Mouse (Mus musculus): ENCODE data around the gene Hspa1a.
A peak's percentile ranks its signal among the peaks of the same experiment; 100 is the strongest.
"Not testable (repeated sequence)": the region's sequence is repeated elsewhere in the genome, so short reads cannot be mapped to it uniquely, and the experiment has no call there.

Gene Hspa1a

GRCm38 (mm10) chr17:35001452-35002152, 29.6 kb upstream of the Hspa1a start:
- no peak for DNase-seq (ENCODE audit: low spot score in 2 of 2)

- DNase-seq (ENCODE audit: low spot score in 2 of 2) = peak; percentile 70 to 83
Measured at GRCm38 (mm10) chr17:35000717-35001451, 28.9 kb upstream of the Hspa1a start, which contains the start of gene Vars. TSS of gene Vars (plus strand) at chr17:35000987.

- not testable (repeated sequence) for DNase-seq (ENCODE audit: low spot score in 2 of 2)
Measured at GRCm38 (mm10) chr17:34999871-35000716, 28.1 kb upstream of the Hspa1a start.

GRCm38 (mm10) chr17:34998526-34999430, 26.8 kb upstream of the Hspa1a start:
- no peak for DNase-seq (ENCODE audit: low spot score in 2 of 2)

DNA sequence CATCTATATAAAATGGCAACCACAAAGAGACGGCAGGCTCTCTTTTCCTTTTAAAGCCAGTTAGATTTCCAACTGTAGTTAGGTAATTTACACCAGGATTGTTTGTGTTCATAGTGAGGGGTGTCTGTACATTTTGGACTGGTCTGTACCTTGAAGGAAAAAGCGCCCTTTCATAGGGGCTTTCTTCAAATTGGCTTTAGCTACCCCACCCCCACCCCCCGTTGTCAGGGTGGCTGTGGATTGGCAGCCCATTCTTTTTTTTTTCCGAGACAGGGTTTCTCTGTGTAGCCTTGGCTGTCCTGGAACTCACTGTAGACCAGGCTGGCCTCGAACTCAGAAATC, 25.2 kb upstream of the Hspa1a start:
- DNase-seq (ENCODE audit: low spot score in 2 of 2) = no peak

DNA sequence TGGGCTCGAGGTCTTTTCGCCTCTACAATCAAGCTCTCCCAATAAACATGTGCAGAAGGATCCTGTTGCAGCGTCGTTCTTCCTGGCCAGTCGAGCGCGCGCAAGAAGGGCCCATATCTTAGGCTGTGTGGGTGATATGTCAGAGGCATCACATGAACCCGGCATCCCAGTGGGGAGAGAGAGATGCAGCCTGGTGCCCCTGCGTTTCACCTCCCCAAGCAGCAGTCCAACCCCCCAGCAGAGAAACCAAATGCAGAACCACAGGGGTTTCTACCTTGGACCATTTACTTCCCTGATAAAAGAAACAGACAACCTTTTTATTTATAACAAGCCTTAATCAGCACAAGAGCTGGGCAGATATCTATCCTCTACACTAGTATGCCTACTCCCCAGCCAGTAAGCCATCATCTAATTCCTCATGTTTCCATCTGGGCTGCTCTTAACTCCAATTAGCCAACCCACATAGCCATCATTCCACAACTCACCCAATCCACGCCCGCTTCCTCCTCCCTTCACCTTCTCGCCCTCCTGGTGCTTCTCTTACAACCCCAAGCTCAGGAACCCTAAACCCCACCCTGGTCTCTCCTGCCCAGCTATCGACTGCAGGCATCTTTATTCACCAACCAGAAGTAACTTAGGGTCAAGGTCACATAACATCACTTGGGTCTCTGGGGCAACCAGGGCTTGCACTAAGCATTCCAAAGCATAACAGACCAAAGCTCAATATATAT, 24.6 kb upstream of the Hspa1a start:
- no peak for DNase-seq (ENCODE audit: low spot score in 2 of 2)

DNA sequence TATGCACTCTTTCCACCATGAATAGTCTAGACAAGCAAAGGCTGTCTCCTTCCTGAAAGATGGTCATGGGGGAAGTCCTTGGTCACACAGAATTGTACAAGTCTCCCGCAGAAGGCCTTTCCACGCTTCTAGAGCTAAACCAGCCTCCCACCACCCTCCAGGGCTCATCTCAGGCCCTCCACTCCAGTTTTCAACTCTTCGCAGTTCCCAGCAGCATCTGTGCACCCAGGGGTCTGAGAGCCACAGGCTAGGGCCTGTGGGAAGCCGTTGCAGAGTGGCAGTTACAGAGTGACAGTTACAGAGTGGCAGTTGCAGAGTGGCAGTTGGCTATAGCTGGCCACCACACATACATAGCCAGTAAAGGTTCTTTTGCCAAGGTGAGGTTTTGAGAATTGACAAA, 24.0 kb upstream of the Hspa1a start:
- DNase-seq (ENCODE audit: low spot score in 2 of 2) = not testable (repeated sequence)

DNA sequence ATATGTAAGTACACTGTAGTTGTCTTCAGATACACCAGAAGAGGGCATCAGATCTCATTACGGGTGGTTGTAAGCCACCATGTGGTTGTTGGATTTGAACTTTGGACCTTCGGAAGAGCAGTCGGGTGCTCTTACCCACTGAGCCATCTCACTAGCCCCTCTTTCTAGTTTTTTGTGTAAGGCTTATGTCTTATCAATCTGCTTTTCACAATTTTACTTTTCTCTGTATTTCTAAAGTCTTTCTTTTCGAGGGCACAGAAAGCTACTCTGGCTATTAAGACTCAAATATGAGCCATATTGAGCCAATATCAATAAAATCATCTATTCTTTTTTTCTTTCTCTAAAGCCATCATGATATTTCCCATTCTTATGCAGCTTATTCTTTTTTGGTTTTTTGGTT, 23.2 kb upstream of the Hspa1a start:
- not testable (repeated sequence) for DNase-seq (ENCODE audit: low spot score in 2 of 2)

DNA sequence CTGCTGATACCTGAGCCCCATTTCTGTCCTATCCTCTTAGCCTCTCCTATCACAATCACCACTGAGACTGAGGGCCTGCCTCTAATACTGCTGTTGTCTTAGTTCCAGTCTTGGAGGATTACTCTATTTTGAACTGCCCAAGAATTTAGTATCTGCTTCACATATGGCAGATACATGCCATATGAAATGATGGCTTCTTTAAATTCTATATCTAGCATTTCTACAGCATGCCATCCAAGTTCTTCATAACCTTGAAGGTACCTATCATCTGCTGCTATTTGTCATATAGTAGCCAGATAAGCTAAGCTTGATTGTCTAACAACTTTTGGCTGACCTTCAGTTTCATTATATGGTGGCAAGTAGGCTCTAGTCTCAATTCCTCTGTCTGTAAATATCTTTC, 22.8 kb upstream of the Hspa1a start:
- DNase-seq (ENCODE audit: low spot score in 2 of 2) = no peak

DNA sequence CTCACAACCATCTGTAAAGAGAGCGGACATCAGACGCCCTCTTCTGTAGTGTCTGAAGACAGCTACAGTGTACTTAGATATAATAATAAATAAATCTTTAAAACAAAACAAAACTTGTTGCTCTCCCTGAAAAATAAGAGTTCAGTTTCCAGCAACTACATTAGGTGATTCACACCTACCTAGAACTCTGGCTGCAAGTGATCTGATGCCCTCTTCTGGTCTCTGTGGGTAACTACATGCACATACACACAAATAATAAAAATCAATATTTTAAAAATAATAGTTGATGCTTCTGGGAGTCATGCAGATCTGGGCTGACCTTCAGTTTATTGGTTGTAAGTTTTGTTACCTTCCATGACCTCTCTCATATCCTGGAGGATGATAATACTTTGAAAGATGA, 12.3 kb upstream of the Hspa1a start:
- DNase-seq (ENCODE audit: low spot score in 2 of 2) = no peak

- no peak for DNase-seq (ENCODE audit: low spot score in 2 of 2)
Measured at GRCm38 (mm10) chr17:34982328-34982727, 10.4 kb upstream of the Hspa1a start.

DNA sequence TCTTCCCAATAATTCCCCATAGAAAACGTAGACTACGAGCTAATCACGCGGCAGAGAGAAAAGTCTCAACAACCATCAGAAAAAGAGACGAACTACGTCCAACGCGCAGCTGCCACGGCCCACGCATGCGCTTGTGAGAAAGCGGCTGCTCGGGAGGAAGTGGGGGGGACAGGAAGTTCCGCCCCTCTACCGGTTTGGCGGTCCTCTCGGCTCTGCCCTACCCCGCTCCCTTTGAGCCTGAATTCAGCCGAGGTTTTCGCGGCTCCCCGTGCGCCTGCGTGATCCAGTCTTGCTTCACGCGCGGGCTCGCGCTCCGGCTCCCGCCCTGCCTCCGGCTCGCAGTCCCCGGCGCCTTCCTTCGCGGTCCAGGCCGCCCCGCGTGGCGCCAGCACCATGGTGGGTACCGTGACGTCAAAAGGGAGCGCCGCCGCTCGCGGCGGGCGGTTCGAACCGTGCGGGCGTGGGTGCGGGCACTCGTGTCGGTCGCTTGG, 9.8 kb upstream of the Hspa1a start, which contains the start of gene Lsm2:
TSS of gene Lsm2 (plus strand) at position 173 of the 491 bp plus-strand sequence.
- DNase-seq (ENCODE audit: low spot score in 2 of 2) = peak; percentile 81 to 89

- no peak for DNase-seq (ENCODE audit: low spot score in 2 of 2)
Measured at GRCm38 (mm10) chr17:34980655-34981054, 8.7 kb upstream of the Hspa1a start.

- DNase-seq (ENCODE audit: low spot score in 2 of 2) = no peak
Measured at GRCm38 (mm10) chr17:34979631-34980030, 7.7 kb upstream of the Hspa1a start.

GRCm38 (mm10) chr17:34978239-34978638, 6.3 kb upstream of the Hspa1a start:
- DNase-seq (ENCODE audit: low spot score in 2 of 2) = no peak

GRCm38 (mm10) chr17:34977000-34977399, 5.0 kb upstream of the Hspa1a start:
- DNase-seq (ENCODE audit: low spot score in 2 of 2) = no peak

GRCm38 (mm10) chr17:34975581-34976492, 3.9 kb upstream of the Hspa1a start:
- no peak for DNase-seq (ENCODE audit: low spot score in 2 of 2)

DNA sequence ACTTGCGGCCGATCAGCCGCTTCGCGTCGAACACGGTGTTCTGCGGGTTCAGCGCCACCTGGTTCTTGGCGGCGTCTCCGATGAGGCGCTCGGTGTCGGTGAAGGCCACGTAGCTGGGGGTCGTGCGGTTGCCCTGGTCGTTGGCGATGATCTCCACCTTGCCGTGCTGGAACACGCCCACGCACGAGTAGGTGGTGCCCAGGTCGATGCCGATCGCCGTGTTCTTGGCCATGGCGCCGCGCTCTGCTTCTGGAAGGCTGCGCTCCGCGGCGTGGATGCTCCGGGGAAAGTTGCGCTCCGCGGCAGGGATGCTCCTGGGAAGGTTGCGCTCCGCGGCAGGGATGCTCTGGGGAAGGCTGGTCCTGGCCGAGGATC, 275 bp downstream of the Hspa1a start:
- DNase-seq (ENCODE audit: low spot score in 2 of 2) = not testable (repeated sequence)

- not testable (repeated sequence) for DNase-seq (ENCODE audit: low spot score in 2 of 2)
Measured at GRCm38 (mm10) chr17:34970850-34971249, 1.1 kb downstream of the Hspa1a start.

Data from frontal cortex, postnatal 10 days (tissue).